Mouse (Mus musculus) G1E (cell line): Measurements from ENCODE around the gene Ccdc83. TPM values are rescaled to one million over a fixed set of nuclear protein-coding genes. Genes with fewer than 3 reads are reported as not detected.
A peak's percentile ranks its signal among the peaks of the same experiment; 100 is the strongest.

Source experiments
- ATAC-seq: 2 replicates; pipeline ENCODE4 v1.8.0; 2016; ENCODE audit warnings: mild to moderate bottlenecking; ENCODE audit not compliant: insufficient number of reproducible peaks, poor library complexity, low FRiP score, severe bottlenecking; ENCODE audit errors: extremely low read depth
- DNase-seq: peaks from one replicate; pipeline ENCODE4 v3.0.0; 2012; ENCODE audit warnings: low spot score
- H3K27me3 ChIP-seq: 2 replicates; pipeline ENCODE4 v1.6.1; 2012; ENCODE audit warnings: mild to moderate bottlenecking, low read length, inconsistent platforms; ENCODE audit not compliant: insufficient read depth
- H3K36me3 ChIP-seq: replicated peaks from 2 replicates; pipeline ENCODE3; 2012; ENCODE audit warnings: mild to moderate bottlenecking, inconsistent platforms
- H3K4me1 ChIP-seq: 2 replicates; pipeline ENCODE4 v1.6.1; 2012; ENCODE audit warnings: low read depth, low read length, inconsistent platforms, mixed read lengths; ENCODE audit not compliant: insufficient read depth
- H3K4me3 ChIP-seq: 2 replicates; pipeline ENCODE4 v1.5.1; 2012; ENCODE audit warnings: low read depth, mild to moderate bottlenecking, inconsistent platforms, low read length, moderate library complexity, mixed read lengths
- H3K9me3 ChIP-seq: replicated peaks from 2 replicates; pipeline ENCODE4 v1.6.1; 2012; ENCODE audit warnings: inconsistent platforms
- CTCF ChIP-seq: IDR thresholded peaks from 2 replicates; pipeline ENCODE4 v1.5.1; 2012; ENCODE audit warnings: low read depth, low read length, inconsistent platforms, mixed read lengths
- GATA1 ChIP-seq: IDR thresholded peaks from 2 replicates; pipeline ENCODE4 v1.6.1; 2012; ENCODE audit warnings: borderline replicate concordance, low read length, inconsistent platforms, mixed read lengths
- GATA2 ChIP-seq: IDR thresholded peaks from 2 replicates; pipeline ENCODE4 v1.6.1; 2012; ENCODE audit warnings: low read depth, low read length, inconsistent platforms, borderline replicate concordance
- POLR2AphosphoS5 ChIP-seq: IDR thresholded peaks from 2 replicates; pipeline ENCODE4 v1.6.1; 2012; ENCODE audit warnings: low read depth, low read length, inconsistent platforms; ENCODE audit not compliant: insufficient replicate concordance
- TAL1 ChIP-seq: conservative IDR thresholded peaks from 2 replicates; pipeline ENCODE4 v1.6.1; 2012; ENCODE audit warnings: low read depth, low read length, inconsistent platforms, mixed read lengths
- polyA plus RNA-seq: library from polyadenylated mRNA; stranded (reverse); fragments of >175 nt; gene quantifications from 2 replicates; pipeline ENCODE4 v1.2.3, GENCODE M21; 2012
- total RNA-seq, 2 experiments: library from RNA; stranded (forward) in 1 of 2; stranded (reverse) in 1 of 2; fragments of 200-1000 nt in 1 of 2; fragments of >200 nt in 1 of 2; fragmentation: Nextera tagmentation in 1 of 2; gene quantifications; 2 replicates each; pipeline ENCODE4 v1.2.3; 2014 to 2017

The Ccdc83 gene
- not detected in 2 replicates for total RNA-seq (2014; fragmentation: Nextera tagmentation)
- total RNA-seq (2017) = 0.22 TPM in 1 of 2 replicates, not detected in the other
- not detected in 2 replicates for polyA plus RNA-seq

GRCm38 (mm10) chr7:90265289-90265970, at the start of gene Ccdc83:
Ccdc83 (minus strand) TSS chr7:90265777.
- Histone ChIP-seq H3K9me3 (no peaks in the 10 kb centered on the region), H3K27me3 (peaks cover 5% of the 10 kb centered on the region), H3K4me3 (no peak within 1 kb of the TSS), H3K36me3 (no peaks in the 10 kb centered on the region), H3K4me1 (no peaks in the 10 kb centered on the region)
- TF ChIP-seq CTCF (peak; percentile 94), GATA2 (no peak)
- peak; percentile 59 for DNase-seq
- peak; percentile 45 for ATAC-seq

GRCm38 (mm10) chr7:90313421-90313820, 47.8 kb upstream of the Ccdc83 start:
- DNase-seq (no peak), ATAC-seq (no peak)

GRCm38 (mm10) chr7:90312151-90312883, 46.7 kb upstream of the Ccdc83 start:
- TF ChIP-seq GATA1 (no peak), GATA2 (no peak), TAL1 (no peak), CTCF (no peak), POLR2AphosphoS5 (no peak)
- DNase-seq (no peak), ATAC-seq (no peak)
- no peaks in the 10 kb centered on the region for H3K9me3 ChIP-seq
- no peaks in the 10 kb centered on the region for H3K27me3 ChIP-seq
- no peaks in the 10 kb centered on the region for H3K36me3 ChIP-seq
- no peak overlapping the region for H3K4me3 ChIP-seq
- no peaks in the 10 kb centered on the region for H3K4me1 ChIP-seq

More at GRCm38 (mm10) chr7:90313421-90313820, 47.8 kb upstream of the Ccdc83 start:
- Histone ChIP-seq H3K9me3 (no peaks in the 10 kb centered on the region), H3K36me3 (no peaks in the 10 kb centered on the region), H3K27me3 (no peaks in the 10 kb centered on the region), H3K4me3 (no peak overlapping the region), H3K4me1 (no peaks in the 10 kb centered on the region)
- TF ChIP-seq TAL1 = no peak
- no peak for TF ChIP-seq GATA1
- TF ChIP-seq GATA2 = no peak
- TF ChIP-seq POLR2AphosphoS5 = no peak
- TF ChIP-seq CTCF = no peak

GRCm38 (mm10) chr7:90308003-90308402, 42.4 kb upstream of the Ccdc83 start:
- no peaks in the 10 kb centered on the region for H3K4me1 ChIP-seq
- H3K27me3 ChIP-seq = no peaks in the 10 kb centered on the region
- H3K4me3 ChIP-seq = no peak overlapping the region
- no peaks in the 10 kb centered on the region for H3K9me3 ChIP-seq
- ATAC-seq (no peak), DNase-seq (no peak)
- no peaks in the 10 kb centered on the region for H3K36me3 ChIP-seq
- TF ChIP-seq GATA2 (no peak), GATA1 (no peak), POLR2AphosphoS5 (no peak), CTCF (no peak), TAL1 (no peak)

GRCm38 (mm10) chr7:90306968-90307367, 41.4 kb upstream of the Ccdc83 start:
- Histone ChIP-seq H3K9me3 (no peaks in the 10 kb centered on the region), H3K4me3 (no peak overlapping the region), H3K27me3 (no peaks in the 10 kb centered on the region), H3K36me3 (no peaks in the 10 kb centered on the region), H3K4me1 (no peaks in the 10 kb centered on the region)
- TF ChIP-seq GATA1 (no peak), CTCF (no peak), GATA2 (no peak), TAL1 (no peak), POLR2AphosphoS5 (no peak)
- DNase-seq (no peak), ATAC-seq (no peak)

GRCm38 (mm10) chr7:90306079-90306478, 40.5 kb upstream of the Ccdc83 start:
- H3K27me3 ChIP-seq = no peaks in the 10 kb centered on the region
- ATAC-seq = no peak
- no peak overlapping the region for H3K4me3 ChIP-seq
- no peak for DNase-seq
- no peaks in the 10 kb centered on the region for H3K36me3 ChIP-seq
- TF ChIP-seq CTCF (no peak), TAL1 (no peak), GATA1 (no peak), POLR2AphosphoS5 (no peak), GATA2 (no peak)
- no peaks in the 10 kb centered on the region for H3K9me3 ChIP-seq
- no peaks in the 10 kb centered on the region for H3K4me1 ChIP-seq
